Mouse (Mus musculus): Measurements from ENCODE around the gene Pih1d1.

- TF ChIP-seq POLR2A (IDR thresholded peaks at IDR 0.05; ENCODE audit: low read depth, low read length) = no peak
- TF ChIP-seq CTCF (IDR thresholded peaks at IDR 0.05; ENCODE audit: extremely low read depth, insufficient read depth, insufficient read length, insufficient replicate concordance) = no peak
These were observed 47.0 kb upstream of the Pih1d1 start for GRCm38 (mm10) chr7:45107052-45107645.
